Mouse (Mus musculus) CH12.LX (cell line): ENCODE data around the gene Apbb1ip. TPM values are rescaled to one million over a fixed set of nuclear protein-coding genes. Genes with fewer than 3 reads are reported as not detected.

ENCODE experiments used
- DNase-seq: peaks from one replicate; pipeline ENCODE4 v3.0.0-alpha.2; 2013; ENCODE audit errors: extremely low read depth
- H3K27ac ChIP-seq: 2 replicates; pipeline ENCODE4 v1.5.1; 2012; ENCODE audit warnings: low read depth, mild to moderate bottlenecking, control low read depth, moderate library complexity; ENCODE audit not compliant: insufficient read depth
- H3K27me3 ChIP-seq: replicated peaks from 2 replicates; pipeline ENCODE3; 2012; ENCODE audit warnings: inconsistent platforms
- H3K36me3 ChIP-seq, 2 experiments: replicated peaks in 1 of 2; 2 replicates each; pipeline versions ENCODE3 to v1.6.1; 2012; ENCODE audit warnings: inconsistent platforms in 1 of 2, low read length in 1 of 2, mild to moderate bottlenecking in 1 of 2, mixed read lengths in 1 of 2, moderate library complexity in 1 of 2; ENCODE audit not compliant: control insufficient read depth in 1 of 2, insufficient read depth in 1 of 2
- H3K4me1 ChIP-seq, 2 experiments: 2 replicates each; pipeline ENCODE4 v1.6.1; 2012; ENCODE audit warnings: inconsistent platforms in 1 of 2, moderate library complexity in 1 of 2; ENCODE audit not compliant: insufficient read depth in 2 of 2, control insufficient read depth in 1 of 2
- H3K4me2 ChIP-seq: 2 replicates; pipeline ENCODE4 v1.6.1; 2012; ENCODE audit warnings: low read depth, mild to moderate bottlenecking, control low read depth; ENCODE audit not compliant: poor library complexity, insufficient read depth, severe bottlenecking
- H3K4me3 ChIP-seq, 3 experiments: fragments of 150-350 bp in 1 of 3; sonication (generic) in 1 of 3; replicated peaks in 1 of 3; 2 replicates each; pipeline versions ENCODE3 to v1.5.1; 2011 to 2012; ENCODE audit warnings: low read depth in 2 of 3, low read length in 2 of 3, mild to moderate bottlenecking in 2 of 3, moderate library complexity in 2 of 3, control low read depth in 1 of 3, improper control_type of control experiment in 1 of 3, inconsistent platforms in 1 of 3, mixed read lengths in 1 of 3; ENCODE audit not compliant: poor library complexity in 1 of 3
- H3K79me2 ChIP-seq: replicated peaks from 2 replicates; pipeline ENCODE4 v1.6.1; 2012; ENCODE audit warnings: mild to moderate bottlenecking, moderate library complexity; ENCODE audit not compliant: control insufficient read depth, poor library complexity, insufficient read depth, severe bottlenecking; ENCODE audit errors: extremely low read depth
- H3K9ac ChIP-seq: 2 replicates; pipeline ENCODE4 v1.6.1; 2012; ENCODE audit warnings: low read depth, mild to moderate bottlenecking, control low read depth, moderate library complexity; ENCODE audit not compliant: insufficient read depth
- H3K9me3 ChIP-seq: replicated peaks from 2 replicates; pipeline ENCODE3; 2012; ENCODE audit warnings: low read length, inconsistent platforms, mixed read lengths
- BHLHE40 ChIP-seq: IDR thresholded peaks from 2 replicates; pipeline ENCODE4 v1.6.1; 2011; ENCODE audit warnings: mild to moderate bottlenecking, low read depth, low read length, improper control_type of control experiment
- CHD1 ChIP-seq: IDR thresholded peaks from 2 replicates; pipeline ENCODE4 v1.6.1; 2012; ENCODE audit warnings: low read depth, low read length, improper control_type of control experiment, inconsistent platforms
- CHD2 ChIP-seq: IDR thresholded peaks from 2 replicates; pipeline ENCODE4 v1.6.1; 2011; ENCODE audit warnings: low read length, improper control_type of control experiment
- E2F4 ChIP-seq: IDR thresholded peaks from 2 replicates; pipeline ENCODE4 v1.6.1; 2011; ENCODE audit warnings: low read depth, low read length, improper control_type of control experiment; ENCODE audit not compliant: insufficient replicate concordance
- GABPA ChIP-seq: IDR thresholded peaks from 2 replicates; pipeline ENCODE4 v1.6.1; 2012; ENCODE audit warnings: low read depth, low read length, improper control_type of control experiment, inconsistent platforms; ENCODE audit not compliant: insufficient replicate concordance
- HCFC1 ChIP-seq: IDR thresholded peaks from 2 replicates; pipeline ENCODE4 v1.6.1; 2012; ENCODE audit warnings: low read depth, mild to moderate bottlenecking, inconsistent platforms, low read length, improper control_type of control experiment
- IRF4 ChIP-seq: IDR thresholded peaks from 2 replicates; pipeline ENCODE4 v1.6.1; 2014; ENCODE audit warnings: low read depth, mild to moderate bottlenecking, inconsistent platforms, low read length, improper control_type of control experiment
- JUN ChIP-seq: IDR thresholded peaks from 2 replicates; pipeline ENCODE4 v1.6.1; 2011; ENCODE audit warnings: low read depth, mild to moderate bottlenecking, low read length, improper control_type of control experiment, moderate library complexity; ENCODE audit not compliant: insufficient read depth
- JUND ChIP-seq: conservative IDR thresholded peaks from 2 replicates; pipeline ENCODE4 v1.6.1; 2011; ENCODE audit warnings: low read depth, low read length, improper control_type of control experiment
- KAT2A ChIP-seq: IDR thresholded peaks from 2 replicates; pipeline ENCODE4 v1.6.1; 2012; ENCODE audit warnings: low read length, improper control_type of control experiment, inconsistent platforms; ENCODE audit not compliant: insufficient replicate concordance
- MAZ ChIP-seq: IDR thresholded peaks from 2 replicates; pipeline ENCODE4 v1.6.1; 2012; ENCODE audit warnings: low read depth, mild to moderate bottlenecking, inconsistent platforms, low read length, improper control_type of control experiment, moderate library complexity
- MEF2A ChIP-seq: IDR thresholded peaks from 2 replicates; pipeline ENCODE4 v1.6.1; 2014; ENCODE audit warnings: low read depth, mild to moderate bottlenecking, inconsistent platforms, low read length, improper control_type of control experiment, borderline replicate concordance
- MXI1 ChIP-seq: IDR thresholded peaks from 2 replicates; pipeline ENCODE4 v1.6.1; 2011; ENCODE audit warnings: mild to moderate bottlenecking, low read depth, low read length, improper control_type of control experiment
- MYC ChIP-seq: IDR thresholded peaks from 2 replicates; pipeline ENCODE4 v1.6.1; 2011; ENCODE audit warnings: low read depth, mild to moderate bottlenecking, improper control_type of control experiment, low read length
- NELFE ChIP-seq: IDR thresholded peaks from 2 replicates; pipeline ENCODE4 v1.6.1; 2011; ENCODE audit warnings: low read depth, low read length, improper control_type of control experiment
- NRF1 ChIP-seq: IDR thresholded peaks from 2 replicates; pipeline ENCODE4 v1.6.1; 2014; ENCODE audit warnings: low read depth, mild to moderate bottlenecking, inconsistent platforms, low read length, improper control_type of control experiment, moderate library complexity
- PAX5 ChIP-seq: IDR thresholded peaks from 2 replicates; pipeline ENCODE4 v1.6.1; 2012; ENCODE audit warnings: low read length, inconsistent platforms, mixed read lengths
- POLR2A ChIP-seq: IDR thresholded peaks from 2 replicates; pipeline ENCODE4 v1.6.1; 2011; ENCODE audit warnings: low read depth, mild to moderate bottlenecking, improper control_type of control experiment, low read length
- RAD21 ChIP-seq: IDR thresholded peaks from 2 replicates; pipeline ENCODE4 v1.6.1; 2011; ENCODE audit warnings: low read depth, mild to moderate bottlenecking, low read length, improper control_type of control experiment, moderate library complexity
- RCOR1 ChIP-seq: conservative IDR thresholded peaks from 2 replicates; pipeline ENCODE4 v1.6.1; 2012; ENCODE audit warnings: low read depth, mild to moderate bottlenecking, inconsistent platforms, low read length, improper control_type of control experiment
- SMC3 ChIP-seq: IDR thresholded peaks from 2 replicates; pipeline ENCODE4 v1.6.1; 2011; ENCODE audit warnings: low read depth, low read length, improper control_type of control experiment
- TBP ChIP-seq: conservative IDR thresholded peaks from 2 replicates; pipeline ENCODE4 v1.6.1; 2011; ENCODE audit warnings: low read depth, low read length, improper control_type of control experiment
- UBTF ChIP-seq: IDR thresholded peaks from 2 replicates; pipeline ENCODE4 v1.6.1; 2012; ENCODE audit warnings: low read depth, mild to moderate bottlenecking, inconsistent platforms, low read length, improper control_type of control experiment, moderate library complexity
- USF1 ChIP-seq: IDR thresholded peaks from 2 replicates; pipeline ENCODE4 v1.6.1; 2014; ENCODE audit warnings: low read depth, mild to moderate bottlenecking, inconsistent platforms, low read length, improper control_type of control experiment
- ZNF384 ChIP-seq: IDR thresholded peaks from 2 replicates; pipeline ENCODE4 v1.6.1; 2012; ENCODE audit warnings: low read depth, low read length, improper control_type of control experiment, inconsistent platforms
- dilution Hi-C: fragments of 300-500 bp; cut with MboI; formaldehyde crosslinking; loops from 2 replicates; pipeline ENCODE4 v1.14.3; 2020; ENCODE audit warnings: low sequenced_read_pairs; ENCODE audit not compliant: extremely low pct_unique_long_range_greater_than_20kb, extremely low pct_ligation_motif_present
- in situ Hi-C: fragments of 300-500 bp; cut with MboI; formaldehyde crosslinking; loops from 3 replicates; pipeline ENCODE4 v1.14.3; 2019; ENCODE audit warnings: low sequenced_read_pairs, low pct_ligation_motif_present, low pct_unique_long_range_greater_than_20kb, mixed read lengths
- polyA plus RNA-seq: library from polyadenylated mRNA; unstranded; fragments of >175 nt; gene quantifications from 2 replicates; pipeline ENCODE4 v1.2.1, GENCODE M21; 2012; ENCODE audit warnings: low read depth; ENCODE audit not compliant: insufficient read length
- total RNA-seq, 2 experiments: library from RNA; depleted of rRNA; stranded (reverse); fragments of 300-350 nt in 1 of 2; fragments of >200 nt in 1 of 2; gene quantifications; 2 replicates each; pipeline ENCODE4 v1.2.3; 2012 to 2014

The Apbb1ip gene
- total and polyA plus RNA-seq, 3 experiments, result 3.5 to 59.9 (median 4.0) TPM

GRCm38 (mm10) chr2:22811466-22811865 lies 37.6 kb downstream of the Apbb1ip start:
- Histone ChIP-seq H3K27ac (no peak overlapping the region), H3K36me3 (peaks cover 0 to 44% of the 10 kb centered on the region in 2 experiments), H3K4me2 (no peak overlapping the region), H3K9ac (no peak overlapping the region), H3K4me1 (peaks cover 10 to 54% of the 10 kb centered on the region in 2 experiments), H3K79me2 (peaks cover 8% of the 10 kb centered on the region; the same call in 1 of the 2 replicates), H3K27me3 (no peaks in the 10 kb centered on the region), H3K4me3 (no peak overlapping the region), H3K9me3 (no peaks in the 10 kb centered on the region)
- DNase-seq, result no peak
- dilution Hi-C loops (no loop called here), in situ Hi-C loops (no loop called here)
- TF ChIP-seq MYC (no peak), NRF1 (no peak), RCOR1 (no peak), E2F4 (no peak), GABPA (no peak), MAZ (no peak), TBP (no peak), CHD2 (no peak), KAT2A (no peak), MEF2A (no peak), RAD21 (no peak), UBTF (no peak), ZNF384 (no peak), CHD1 (no peak), POLR2A (no peak), MXI1 (no peak), IRF4 (no peak), USF1 (no peak), PAX5 (no peak)

GRCm38 (mm10) chr2:22813921-22814320 lies 40.0 kb downstream of the Apbb1ip start:
- dilution Hi-C loops, result no loop called here

More at GRCm38 (mm10) chr2:22813921-22814320, 40.0 kb downstream of the Apbb1ip start:
- in situ Hi-C loops, result no loop called here
- no peak overlapping the region for H3K9ac ChIP-seq
- H3K27me3 ChIP-seq, result no peaks in the 10 kb centered on the region
- no peaks in the 10 kb centered on the region for H3K9me3 ChIP-seq
- TF ChIP-seq NELFE, result no peak
- no peak for TF ChIP-seq CHD1
- no peak for TF ChIP-seq JUN
- no peak for TF ChIP-seq KAT2A
- TF ChIP-seq ZNF384, result no peak
- no peak for TF ChIP-seq SMC3
- no peak for TF ChIP-seq MEF2A
- no peak for TF ChIP-seq JUND
- TF ChIP-seq UBTF, result no peak
- no peak for TF ChIP-seq RAD21
- no peak for TF ChIP-seq BHLHE40
- no peak for TF ChIP-seq HCFC1
- no peak for TF ChIP-seq MXI1
- peaks cover 2 to 38% of the 10 kb centered on the region in 2 experiments for H3K4me1 ChIP-seq
- no peak overlapping the region for H3K4me2 ChIP-seq
- H3K4me3 ChIP-seq, result no peak overlapping the region
- no peak for DNase-seq
- no peak overlapping the region for H3K27ac ChIP-seq
- H3K36me3 ChIP-seq, result peaks cover 4 to 66% of the 10 kb centered on the region in 2 experiments
- 0 out of 2 replicates have a peak, but pooled peaks cover 6% of the 10 kb centered on the region for H3K79me2 ChIP-seq
